Mouse (Mus musculus): ENCODE data around the gene Col23a1. TPM values are rescaled to one million over a fixed set of nuclear protein-coding genes. Genes with fewer than 3 reads are reported as not detected.
"Not testable (repeated sequence)": the region's sequence is repeated elsewhere in the genome, so short reads cannot be mapped to it uniquely, and the experiment has no call there.

Gene Col23a1
- polyA plus RNA-seq, 1 experiment = 1.5 TPM

DNA sequence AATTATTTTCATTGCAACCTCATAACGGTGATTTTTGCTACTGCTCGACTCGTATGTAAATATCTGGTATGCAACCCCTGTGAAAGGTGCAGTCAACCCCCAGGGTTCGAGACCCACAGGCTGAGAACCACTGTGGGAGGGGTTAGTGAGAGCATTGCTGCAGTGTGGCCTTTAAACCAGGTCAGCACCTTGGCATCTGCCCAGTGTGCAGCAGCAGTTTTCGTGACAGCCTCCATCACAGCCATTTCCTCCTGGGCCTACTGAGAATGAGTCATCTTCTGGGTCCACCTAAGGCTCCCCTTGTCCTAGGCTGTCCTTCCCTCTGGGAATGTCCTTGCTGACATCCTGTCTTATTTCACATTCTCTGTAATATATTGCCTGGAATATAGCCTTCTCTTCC lies 64.0 kb downstream of the Col23a1 start:
- no peak overlapping the region for H3K4me3 ChIP-seq (ENCODE audit: insufficient read depth, low read depth, low read length)
- H3K4me1 ChIP-seq (ENCODE audit: control insufficient read depth, insufficient read depth, low read length) = no peaks in the 10 kb centered on the region
- 57% methylated on average over 5 of the region's 5 CpGs for WGBS
- no peak overlapping the region for H3K27ac ChIP-seq (ENCODE audit: insufficient read depth, low read depth, low read length)
- no peaks in the 10 kb centered on the region for H3K36me3 ChIP-seq (ENCODE audit: control insufficient read depth, insufficient read depth, low read length)
- DNase-seq = peak; percentile 6
- no peak for TF ChIP-seq POLR2A (IDR thresholded peaks at IDR 0.05; ENCODE audit: low read depth, low read length)
- TF ChIP-seq CTCF (conservative IDR thresholded peaks at IDR 0.05; ENCODE audit: insufficient read depth, insufficient read length, low read depth, low read length) = no peak
- no peaks in the 10 kb centered on the region for H3K27me3 ChIP-seq (replicated peaks; ENCODE audit: control insufficient read depth, insufficient read depth, low read length)

DNA sequence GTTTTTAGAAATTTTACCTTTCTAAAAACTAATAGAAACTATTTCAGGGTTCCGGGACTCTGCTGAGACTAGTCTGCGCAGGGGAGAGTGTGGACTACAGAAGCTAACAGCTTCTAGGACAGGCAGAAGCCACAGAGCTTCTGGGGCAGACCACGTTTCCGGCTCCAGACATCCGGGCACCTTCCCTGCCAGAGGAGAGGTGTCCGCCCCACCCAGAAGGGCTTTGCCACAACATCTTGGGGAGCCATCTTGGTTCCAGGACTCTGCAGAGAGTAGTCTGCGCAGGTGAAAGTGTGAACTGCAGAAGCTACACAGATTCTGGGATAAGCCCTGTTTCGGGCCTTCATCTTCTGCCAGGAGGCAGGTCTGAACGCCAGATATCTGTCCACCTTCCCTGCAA lies 69.3 kb downstream of the Col23a1 start:
- not testable (repeated sequence) for DNase-seq; H3K27me3 ChIP-seq (replicated peaks; ENCODE audit: control insufficient read depth, insufficient read depth, low read length)
- WGBS = 97% methylated on average over 9 of the region's 9 CpGs

DNA sequence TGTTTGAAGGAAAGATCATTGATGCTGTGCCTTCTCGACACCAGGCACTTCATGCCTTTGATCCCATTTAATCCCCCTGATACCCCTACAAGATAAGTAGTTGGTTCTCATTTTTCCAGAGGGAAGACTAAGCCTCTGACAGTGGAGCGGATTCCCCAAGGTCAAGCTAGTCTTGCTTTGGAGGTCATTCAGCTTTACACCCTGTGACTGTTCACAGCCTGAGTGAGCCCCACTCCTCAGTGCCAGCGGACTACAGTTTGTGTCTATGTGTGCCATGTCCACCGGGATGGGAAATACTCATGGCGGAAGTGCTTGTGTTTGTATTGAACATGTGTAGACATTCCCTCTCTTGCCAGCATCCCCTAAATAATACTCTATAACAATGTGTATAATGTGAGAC lies 74.6 kb downstream of the Col23a1 start:
- no peak for DNase-seq

More for the DNA sequence above, 69.3 kb downstream of the Col23a1 start:
- not testable (repeated sequence) for H3K4me3 ChIP-seq (ENCODE audit: insufficient read depth, low read depth, low read length); H3K27ac ChIP-seq (ENCODE audit: insufficient read depth, low read depth, low read length); H3K4me1 ChIP-seq (ENCODE audit: control insufficient read depth, insufficient read depth, low read length); H3K36me3 ChIP-seq (ENCODE audit: control insufficient read depth, insufficient read depth, low read length)

DNA sequence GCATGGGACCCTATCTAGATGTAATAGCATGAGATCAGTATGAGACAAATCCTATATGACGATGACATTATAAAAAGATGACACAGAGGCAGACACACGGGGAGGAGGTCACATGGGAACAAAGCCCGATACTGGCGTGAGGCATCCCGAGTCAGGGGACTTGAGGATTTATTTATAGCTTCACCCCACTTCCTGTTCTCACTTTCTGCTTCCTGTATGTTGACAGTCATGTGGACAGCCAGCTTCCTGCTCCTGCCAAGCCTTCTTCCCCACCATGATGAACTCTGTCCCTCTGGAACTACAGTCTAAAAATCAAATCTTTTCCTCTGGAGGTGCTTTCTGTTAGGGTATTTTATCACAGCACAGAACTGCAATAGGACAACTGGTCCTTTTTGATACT lies 77.6 kb downstream of the Col23a1 start:
- TF ChIP-seq POLR2A (IDR thresholded peaks at IDR 0.05; ENCODE audit: low read depth, low read length) = no peak
- no peak for TF ChIP-seq CTCF (conservative IDR thresholded peaks at IDR 0.05; ENCODE audit: insufficient read depth, insufficient read length, low read depth, low read length)
- Histone ChIP-seq H3K4me1 (ENCODE audit: control insufficient read depth, insufficient read depth, low read length) (no peaks in the 10 kb centered on the region), H3K27ac (ENCODE audit: insufficient read depth, low read depth, low read length) (no peak overlapping the region), H3K4me3 (ENCODE audit: insufficient read depth, low read depth, low read length) (no peak overlapping the region), H3K27me3 (replicated peaks; ENCODE audit: control insufficient read depth, insufficient read depth, low read length) (no peaks in the 10 kb centered on the region), H3K36me3 (ENCODE audit: control insufficient read depth, insufficient read depth, low read length) (no peaks in the 10 kb centered on the region)
- DNase-seq = no peak
- WGBS = 59% methylated on average over 5 of the region's 5 CpGs

More for the DNA sequence above, 74.6 kb downstream of the Col23a1 start:
- 95% methylated on average over 5 of the region's 5 CpGs for WGBS
- Histone ChIP-seq H3K4me1 (ENCODE audit: control insufficient read depth, insufficient read depth, low read length) (no peaks in the 10 kb centered on the region), H3K4me3 (ENCODE audit: insufficient read depth, low read depth, low read length) (no peak overlapping the region), H3K27ac (ENCODE audit: insufficient read depth, low read depth, low read length) (no peak overlapping the region), H3K27me3 (replicated peaks; ENCODE audit: control insufficient read depth, insufficient read depth, low read length) (no peaks in the 10 kb centered on the region), H3K36me3 (ENCODE audit: control insufficient read depth, insufficient read depth, low read length) (no peaks in the 10 kb centered on the region)
- TF ChIP-seq CTCF (conservative IDR thresholded peaks at IDR 0.05; ENCODE audit: insufficient read depth, insufficient read length, low read depth, low read length) = no peak
- TF ChIP-seq POLR2A (IDR thresholded peaks at IDR 0.05; ENCODE audit: low read depth, low read length) = no peak

DNA sequence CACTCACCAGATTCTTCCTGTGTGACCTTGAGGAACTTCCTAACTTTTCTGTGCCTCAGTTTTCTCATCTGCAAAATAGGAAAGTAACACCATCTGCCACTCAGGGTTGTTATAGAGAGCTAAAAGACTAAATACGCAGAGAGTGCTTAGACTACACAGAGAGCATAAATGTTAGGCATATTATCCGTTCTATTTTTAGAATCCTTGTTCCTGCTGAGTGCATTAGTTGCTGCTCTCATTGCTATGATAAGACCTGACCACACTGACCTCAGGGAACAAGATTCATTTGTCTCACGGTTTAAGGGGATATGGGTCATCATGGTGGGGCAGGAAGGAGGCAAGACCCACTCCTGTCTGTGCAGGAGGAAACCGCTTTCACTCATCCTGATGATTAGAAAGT lies 80.6 kb downstream of the Col23a1 start:
- H3K36me3 ChIP-seq (ENCODE audit: control insufficient read depth, insufficient read depth, low read length) = no peaks in the 10 kb centered on the region
- no peaks in the 10 kb centered on the region for H3K4me1 ChIP-seq (ENCODE audit: control insufficient read depth, insufficient read depth, low read length)
- no peak for DNase-seq
- no peak overlapping the region for H3K4me3 ChIP-seq (ENCODE audit: insufficient read depth, low read depth, low read length)
- TF ChIP-seq POLR2A (IDR thresholded peaks at IDR 0.05; ENCODE audit: low read depth, low read length) (no peak), CTCF (conservative IDR thresholded peaks at IDR 0.05; ENCODE audit: insufficient read depth, insufficient read length, low read depth, low read length) (no peak)
- 65% methylated on average over 4 of the region's 4 CpGs for WGBS
- no peak overlapping the region for H3K27ac ChIP-seq (ENCODE audit: insufficient read depth, low read depth, low read length)
- H3K27me3 ChIP-seq (replicated peaks; ENCODE audit: control insufficient read depth, insufficient read depth, low read length) = no peaks in the 10 kb centered on the region

DNA sequence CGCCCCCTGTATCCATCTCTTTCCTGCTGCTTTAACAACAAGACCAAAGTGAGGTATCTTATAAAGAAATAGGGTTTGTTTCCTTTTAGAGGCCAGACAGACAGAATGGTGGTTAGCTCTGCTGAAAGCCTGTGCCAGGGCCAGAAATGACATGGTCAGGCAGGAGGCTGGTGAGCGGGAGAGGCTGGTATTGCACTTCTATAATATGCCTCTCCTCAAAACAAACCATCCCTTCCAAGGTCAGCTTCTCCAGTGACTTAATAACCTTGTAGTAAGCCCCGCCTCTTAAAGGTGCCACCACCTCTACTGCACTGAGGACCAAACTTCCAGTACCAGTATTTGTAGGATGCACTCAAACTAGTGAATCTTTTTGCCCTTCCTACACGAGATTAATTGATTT lies 81.6 kb downstream of the Col23a1 start:
- DNase-seq = no peak
- TF ChIP-seq POLR2A (IDR thresholded peaks at IDR 0.05; ENCODE audit: low read depth, low read length) (no peak), CTCF (conservative IDR thresholded peaks at IDR 0.05; ENCODE audit: insufficient read depth, insufficient read length, low read depth, low read length) (no peak)
- Histone ChIP-seq H3K4me1 (ENCODE audit: control insufficient read depth, insufficient read depth, low read length) (no peaks in the 10 kb centered on the region), H3K27ac (ENCODE audit: insufficient read depth, low read depth, low read length) (no peak overlapping the region), H3K4me3 (ENCODE audit: insufficient read depth, low read depth, low read length) (no peak overlapping the region), H3K27me3 (replicated peaks; ENCODE audit: control insufficient read depth, insufficient read depth, low read length) (no peaks in the 10 kb centered on the region), H3K36me3 (ENCODE audit: control insufficient read depth, insufficient read depth, low read length) (no peaks in the 10 kb centered on the region)
- WGBS = 63% methylated on average over 4 of the region's 4 CpGs

DNA sequence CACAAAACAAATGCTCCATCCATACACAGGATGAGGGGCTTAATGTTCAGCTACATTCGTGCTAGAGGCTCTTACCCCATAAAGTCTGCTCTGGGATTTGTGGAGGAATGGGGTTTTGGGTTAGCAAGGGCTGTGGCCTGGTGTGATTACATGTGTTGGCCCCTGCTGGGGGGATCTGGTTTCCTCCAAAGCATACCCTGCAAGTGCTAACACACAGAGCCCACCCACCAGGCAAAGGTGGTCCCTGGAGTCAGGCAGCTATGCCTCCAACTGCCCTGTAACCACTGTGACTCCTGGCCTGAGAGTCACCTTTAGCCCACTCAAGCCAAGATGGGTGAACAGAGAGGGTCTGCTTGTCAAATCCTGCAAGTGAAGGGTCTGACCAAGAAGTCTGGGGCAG lies 82.2 kb downstream of the Col23a1 start:
- Histone ChIP-seq H3K27me3 (replicated peaks; ENCODE audit: control insufficient read depth, insufficient read depth, low read length) (no peaks in the 10 kb centered on the region), H3K36me3 (ENCODE audit: control insufficient read depth, insufficient read depth, low read length) (no peaks in the 10 kb centered on the region), H3K4me3 (ENCODE audit: insufficient read depth, low read depth, low read length) (no peak overlapping the region), H3K4me1 (ENCODE audit: control insufficient read depth, insufficient read depth, low read length) (no peaks in the 10 kb centered on the region), H3K27ac (ENCODE audit: insufficient read depth, low read depth, low read length) (no peak overlapping the region)
- DNase-seq = no peak
- 91% methylated on average over 1 of the region's 1 CpGs for WGBS
- TF ChIP-seq CTCF (conservative IDR thresholded peaks at IDR 0.05; ENCODE audit: insufficient read depth, insufficient read length, low read depth, low read length) = no peak
- TF ChIP-seq POLR2A (IDR thresholded peaks at IDR 0.05; ENCODE audit: low read depth, low read length) = no peak

DNA sequence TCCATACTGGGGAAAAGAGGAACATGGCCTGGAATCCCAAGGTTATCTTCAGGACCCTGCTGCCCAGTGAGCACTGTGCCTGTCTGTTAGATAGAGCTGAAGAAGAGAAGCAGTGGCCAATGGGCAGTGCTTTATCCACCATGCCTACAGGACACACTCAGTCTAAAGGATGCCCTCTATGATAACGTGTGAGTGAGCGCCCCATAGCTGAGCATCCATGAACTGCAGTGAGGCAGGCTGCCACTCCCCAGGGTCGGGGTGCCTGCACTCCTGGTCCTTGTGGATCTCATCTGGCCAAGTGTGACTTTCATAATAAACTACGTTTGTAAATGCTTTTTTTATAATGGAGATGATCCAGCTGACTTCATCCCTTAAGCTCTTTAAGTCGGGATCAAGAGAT lies 87.5 kb downstream of the Col23a1 start:
- TF ChIP-seq CTCF (conservative IDR thresholded peaks at IDR 0.05; ENCODE audit: insufficient read depth, insufficient read length, low read depth, low read length) (0 out of 2 replicates have a peak, but pooled peaks have one; percentile 14), POLR2A (IDR thresholded peaks at IDR 0.05; ENCODE audit: low read depth, low read length) (no peak)
- 71% methylated on average over 5 of the region's 5 CpGs for WGBS

More for the DNA sequence above, 87.5 kb downstream of the Col23a1 start:
- Histone ChIP-seq H3K27ac (ENCODE audit: insufficient read depth, low read depth, low read length) (no peak overlapping the region), H3K36me3 (ENCODE audit: control insufficient read depth, insufficient read depth, low read length) (no peaks in the 10 kb centered on the region), H3K4me3 (ENCODE audit: insufficient read depth, low read depth, low read length) (no peak overlapping the region), H3K27me3 (replicated peaks; ENCODE audit: control insufficient read depth, insufficient read depth, low read length) (no peaks in the 10 kb centered on the region), H3K4me1 (ENCODE audit: control insufficient read depth, insufficient read depth, low read length) (no peaks in the 10 kb centered on the region)
- DNase-seq = no peak

Measured in kidney, adult 2 months (tissue).